Mouse (Mus musculus) yolk sac, embryonic 10.5 days (tissue): Measurements from ENCODE around the gene Arhgef28.
A peak's percentile ranks its signal among the peaks of the same experiment; 100 is the strongest.
"Not testable (repeated sequence)": the region's sequence is repeated elsewhere in the genome, so short reads cannot be mapped to it uniquely, and the experiment has no call there.

ENCODE experiments used
- DNase-seq: peaks from one replicate; pipeline ENCODE4 v3.0.0-alpha.2; 2017; ENCODE audit warnings: low spot score

Arhgef28 gene

GRCm38 (mm10) chr13:98073190-98073589 is 133.0 kb downstream of the Arhgef28 start:
- DNase-seq = no peak

DNA sequence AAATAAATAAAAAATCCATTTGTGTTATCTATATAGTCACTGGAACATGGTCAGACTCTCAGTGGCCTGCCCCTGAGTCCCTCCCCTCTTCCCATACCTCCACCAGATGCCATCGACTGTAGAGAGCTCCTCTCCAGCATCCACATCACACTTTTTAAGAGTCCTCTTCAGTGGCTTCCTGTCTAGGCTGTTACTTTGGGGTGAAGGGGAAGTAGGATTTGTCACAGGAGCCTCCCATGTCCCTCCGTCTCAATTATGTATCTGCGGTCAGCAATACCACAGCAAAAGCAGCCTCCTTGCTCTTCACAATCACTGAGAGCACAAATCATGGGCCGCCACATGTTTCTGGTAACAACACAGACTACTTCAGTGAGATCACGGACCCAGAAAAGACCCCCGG is 135.8 kb downstream of the Arhgef28 start:
- DNase-seq = no peak

- no peak for DNase-seq
Observed at GRCm38 (mm10) chr13:98069646-98070045, 136.6 kb downstream of the Arhgef28 start.

DNA sequence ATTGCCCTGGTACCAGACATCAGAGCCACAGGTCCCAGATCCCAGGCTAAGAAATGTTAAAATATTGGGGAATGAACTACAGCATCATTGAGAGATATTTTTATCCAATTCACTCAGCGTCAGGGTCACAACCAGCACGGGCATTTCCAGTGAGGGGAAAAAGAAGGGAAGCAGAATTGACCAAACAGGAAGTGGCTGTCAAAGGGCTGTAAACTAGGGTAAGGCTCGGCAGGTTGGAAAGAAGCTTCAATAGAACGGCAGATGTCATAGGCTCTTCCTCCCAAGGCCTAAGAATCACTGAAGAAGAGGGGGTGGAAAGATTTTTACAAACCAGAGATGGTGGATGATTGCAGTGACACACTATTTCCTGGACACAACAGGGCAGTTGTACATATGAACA is 143.4 kb downstream of the Arhgef28 start:
- DNase-seq = no peak

- DNase-seq = not testable (repeated sequence)
Observed at GRCm38 (mm10) chr13:98060121-98060520, 146.1 kb downstream of the Arhgef28 start.

DNA sequence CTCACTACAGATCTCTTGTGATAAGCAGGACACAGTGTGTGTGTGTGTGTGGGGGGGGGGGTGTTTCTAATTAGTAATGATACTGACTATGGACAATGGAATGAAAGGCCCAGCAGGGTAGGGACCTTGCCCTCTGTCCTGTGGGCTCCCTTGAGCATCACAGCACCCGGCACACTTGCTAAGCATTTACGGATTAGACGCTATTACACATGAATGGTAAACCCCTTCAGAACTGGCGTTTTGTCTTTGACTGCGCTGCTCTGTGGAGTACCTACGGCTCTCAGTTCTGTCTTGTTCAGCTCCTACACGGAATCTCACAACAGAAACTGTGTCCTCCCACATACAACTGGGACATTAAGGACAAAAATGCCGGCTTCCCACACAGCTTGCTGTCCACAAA is 151.0 kb downstream of the Arhgef28 start:
- no peak for DNase-seq

- peak; percentile 22 for DNase-seq
Observed at GRCm38 (mm10) chr13:98040628-98041150, 165.6 kb downstream of the Arhgef28 start.

DNA sequence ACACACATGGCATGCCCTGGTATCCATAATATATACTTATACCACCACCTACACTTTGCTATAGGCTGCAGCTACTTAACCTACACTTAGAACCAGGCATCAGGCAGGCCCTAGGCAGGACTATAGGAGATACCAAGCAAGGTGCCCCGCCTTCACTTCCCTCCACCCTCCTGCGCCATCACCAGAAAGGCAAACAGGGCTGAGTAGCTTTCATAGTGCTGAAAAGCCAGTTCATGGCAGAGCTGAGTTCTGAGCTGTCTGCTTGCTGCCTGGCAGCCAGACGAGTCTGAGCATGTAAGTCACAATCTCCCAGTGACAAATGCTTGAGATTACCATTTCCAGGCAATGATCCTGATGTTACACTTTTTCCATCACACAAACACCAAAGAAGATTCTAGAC is 167.5 kb downstream of the Arhgef28 start:
- DNase-seq = no peak

GRCm38 (mm10) chr13:98037693-98038092 is 168.5 kb downstream of the Arhgef28 start:
- DNase-seq = no peak

GRCm38 (mm10) chr13:98031642-98031960 is 174.6 kb downstream of the Arhgef28 start:
- DNase-seq = no peak

- DNase-seq = peak; percentile 70
Observed at GRCm38 (mm10) chr13:98030959-98031641, 175.1 kb downstream of the Arhgef28 start.

GRCm38 (mm10) chr13:98030041-98030440 is 176.2 kb downstream of the Arhgef28 start:
- DNase-seq = no peak

GRCm38 (mm10) chr13:98028711-98029250 is 177.5 kb downstream of the Arhgef28 start:
- no peak for DNase-seq

- no peak for DNase-seq
Observed at GRCm38 (mm10) chr13:98027641-98028204, 178.5 kb downstream of the Arhgef28 start.

DNA sequence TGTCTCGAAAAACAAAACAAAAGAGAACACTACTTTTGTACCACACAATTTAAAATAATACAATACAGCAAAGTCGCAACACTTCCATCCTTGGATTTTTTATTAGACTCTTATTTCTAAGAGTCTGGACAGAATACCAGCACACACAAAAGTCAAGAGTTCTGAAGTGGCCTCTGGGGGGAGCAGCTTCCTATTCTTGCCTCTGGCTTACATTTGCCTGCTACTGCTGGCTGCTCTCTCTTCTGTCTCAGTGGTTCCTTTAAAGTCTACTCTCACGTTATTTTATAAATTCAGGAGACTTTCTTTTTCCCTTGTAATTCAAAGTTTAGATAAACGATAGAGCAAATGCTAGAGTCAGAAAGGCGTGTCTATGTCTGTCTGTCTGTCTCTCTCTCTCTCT is 179.1 kb downstream of the Arhgef28 start:
- DNase-seq = no peak

DNA sequence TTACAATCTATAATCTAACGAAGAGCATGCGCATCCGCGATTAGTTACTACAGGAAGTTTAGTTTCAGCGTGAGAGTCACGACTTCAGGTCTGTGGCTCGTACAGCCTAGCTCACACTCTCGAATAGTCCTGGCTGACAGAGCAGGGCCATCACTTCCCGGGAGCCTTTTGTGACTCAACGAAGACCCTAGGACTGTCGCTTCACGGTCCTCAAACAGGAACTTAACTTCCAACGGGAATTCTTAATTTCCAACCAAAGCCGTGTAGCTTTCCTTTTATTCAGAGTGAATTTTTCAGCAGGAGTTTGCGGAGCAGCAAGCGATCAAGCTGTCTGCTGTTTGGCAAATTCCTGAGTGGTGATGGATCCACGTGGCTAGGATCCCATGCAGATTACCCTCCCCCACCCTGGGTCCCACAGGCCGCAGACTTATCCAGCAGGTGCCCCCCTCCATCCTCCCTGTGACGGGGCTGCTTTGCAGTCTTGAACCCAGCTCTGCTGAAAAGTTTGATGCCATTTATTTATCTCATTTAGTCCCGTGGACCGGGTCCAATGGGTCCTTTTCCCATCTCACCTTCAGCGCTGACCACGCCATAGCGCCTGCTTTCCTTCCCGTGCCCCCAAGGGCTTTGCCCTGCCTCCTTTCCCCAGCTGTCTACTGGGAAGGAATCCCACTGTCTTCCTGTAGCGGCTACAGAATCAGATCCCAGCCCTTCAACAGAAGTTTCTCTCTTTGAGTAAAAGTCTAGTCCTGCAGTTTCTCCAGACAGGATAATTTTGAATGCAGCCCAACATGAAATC is 180.3 kb downstream of the Arhgef28 start:
- no peak for DNase-seq

DNA sequence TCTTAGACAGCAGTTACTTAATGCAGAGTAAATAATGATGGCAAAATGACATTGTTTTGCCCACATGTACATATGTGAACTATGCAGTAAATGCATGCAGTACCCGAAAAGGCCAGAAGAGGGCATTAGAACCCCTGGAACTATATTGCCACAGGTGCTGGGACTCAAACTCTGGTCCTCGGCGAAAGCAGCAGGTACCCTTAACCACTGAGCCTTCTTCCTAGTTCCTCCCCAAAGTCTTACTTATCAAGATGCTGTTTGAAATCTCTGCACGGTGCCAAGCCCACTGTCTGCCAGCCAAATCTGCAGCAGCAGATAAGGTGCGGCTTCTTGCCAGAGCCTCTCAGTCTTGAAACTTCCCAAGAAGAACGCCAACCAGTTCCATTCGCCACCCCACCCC is 181.1 kb downstream of the Arhgef28 start:
- no peak for DNase-seq

DNA sequence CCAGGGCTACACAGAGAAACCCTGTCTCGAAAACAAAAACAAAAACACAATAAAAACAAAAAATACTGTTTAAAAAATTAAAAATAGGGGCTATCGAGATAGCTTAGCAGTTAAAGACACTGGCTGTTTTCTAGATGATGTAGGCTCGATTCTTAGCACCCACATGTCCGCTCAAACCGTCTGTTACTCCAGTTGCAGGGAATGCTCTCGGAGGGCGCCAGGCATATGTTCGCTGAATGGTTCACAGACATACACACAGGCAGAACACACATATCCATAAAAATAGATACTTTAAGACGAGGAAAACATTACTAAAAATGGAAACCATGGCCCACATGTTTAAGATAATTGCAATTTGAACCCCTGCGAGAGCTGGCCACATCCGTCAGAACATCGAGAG is 181.6 kb downstream of the Arhgef28 start:
- DNase-seq = no peak

DNA sequence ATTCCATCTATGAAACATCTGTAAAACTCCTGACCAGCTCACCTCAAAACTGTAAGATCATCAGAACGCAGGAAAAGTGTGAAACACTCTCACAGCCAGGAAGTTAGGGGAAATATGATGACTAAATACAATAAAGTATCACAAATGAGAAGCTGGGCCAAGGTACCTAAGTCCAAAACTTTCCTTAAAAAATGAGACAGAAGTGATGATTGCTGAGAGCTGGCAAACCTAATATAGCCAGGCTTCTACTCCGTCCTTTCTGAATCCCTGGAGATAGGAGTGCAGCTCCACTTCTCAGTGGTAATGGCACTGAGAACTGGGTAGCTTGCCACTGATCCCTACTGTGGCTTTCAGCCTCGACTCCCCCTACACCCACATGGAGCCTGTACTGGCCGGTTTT is 184.3 kb downstream of the Arhgef28 start:
- no peak for DNase-seq

- not testable (repeated sequence) for DNase-seq
Observed at GRCm38 (mm10) chr13:98018837-98019236, 187.4 kb downstream of the Arhgef28 start.

DNA sequence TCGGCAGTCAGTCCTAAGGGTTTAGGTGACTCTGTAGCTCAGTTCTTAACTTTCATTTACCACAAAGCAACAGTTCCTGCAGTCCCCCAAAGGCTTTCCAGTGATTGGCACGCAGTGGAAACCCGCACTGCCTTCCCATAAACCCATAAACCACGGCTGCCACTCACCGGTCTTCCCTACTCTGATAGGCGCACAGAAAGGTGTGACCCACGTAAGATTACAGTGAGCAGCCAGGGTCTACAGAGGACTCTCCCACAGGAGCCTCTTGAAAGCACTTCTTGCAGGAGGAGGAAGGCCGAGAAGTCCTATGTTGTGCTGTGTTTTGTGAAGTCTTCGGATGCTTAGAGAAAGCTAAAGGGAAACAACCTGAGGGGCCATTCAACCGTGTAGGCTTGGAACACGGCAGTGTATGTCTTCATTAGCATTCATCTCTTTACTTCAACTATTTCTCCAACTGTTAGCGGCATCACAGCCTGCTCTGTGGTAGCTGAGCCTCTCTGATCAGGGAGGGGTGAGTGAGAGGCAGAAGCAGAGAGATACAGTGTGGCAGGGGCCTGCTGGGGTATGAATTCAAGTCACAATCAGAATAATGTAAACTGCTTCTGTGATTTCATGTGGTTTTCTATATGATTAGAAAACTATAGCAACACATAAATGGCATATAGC is 189.2 kb downstream of the Arhgef28 start:
- DNase-seq = no peak
